Mouse (Mus musculus) ovary, postnatal 10 days (tissue): ENCODE results near the gene Kpna1.
"Not testable (repeated sequence)": the region's sequence is repeated elsewhere in the genome, so short reads cannot be mapped to it uniquely, and the experiment has no call there.

Experiments
- DNase-seq: peaks from one replicate; pipeline ENCODE4 v3.0.0; 2022; ENCODE audit warnings: low spot score

Gene Kpna1

GRCm38 (mm10) chr16:35992391-35992790 is 13.8 kb downstream of the Kpna1 start:
- DNase-seq = no peak

- no peak for DNase-seq
Measured at GRCm38 (mm10) chr16:35993316-35993715, 14.8 kb downstream of the Kpna1 start.

- DNase-seq = not testable (repeated sequence)
Measured at GRCm38 (mm10) chr16:35998852-35999251, 20.3 kb downstream of the Kpna1 start.

- no peak for DNase-seq
Measured at GRCm38 (mm10) chr16:36008396-36008795, 29.8 kb downstream of the Kpna1 start.

- no peak for DNase-seq
Measured at GRCm38 (mm10) chr16:36016335-36016734, 37.8 kb downstream of the Kpna1 start.

- not testable (repeated sequence) for DNase-seq
Measured at GRCm38 (mm10) chr16:36028120-36028519, 49.6 kb downstream of the Kpna1 start.

- DNase-seq = peak; percentile 58
Measured at GRCm38 (mm10) chr16:36040640-36041624, 62.4 kb downstream of the Kpna1 start, which contains the start of gene Wdr5b. Wdr5b (plus strand) TSS chr16:36041190.

- DNase-seq = no peak
Measured at GRCm38 (mm10) chr16:36041625-36042020, 63.1 kb downstream of the Kpna1 start.

GRCm38 (mm10) chr16:36043073-36043472 is 64.5 kb downstream of the Kpna1 start:
- no peak for DNase-seq

GRCm38 (mm10) chr16:36043964-36044363 is 65.4 kb downstream of the Kpna1 start:
- DNase-seq = no peak

- DNase-seq = no peak
Measured at GRCm38 (mm10) chr16:36047538-36047937, 69.0 kb downstream of the Kpna1 start.

GRCm38 (mm10) chr16:36051491-36051890 is 72.9 kb downstream of the Kpna1 start:
- DNase-seq = no peak

- no peak for DNase-seq
Measured at GRCm38 (mm10) chr16:36053524-36054275, 75.2 kb downstream of the Kpna1 start.

- no peak for DNase-seq
Measured at GRCm38 (mm10) chr16:36054920-36055319, 76.4 kb downstream of the Kpna1 start.

- DNase-seq = no peak
Measured at GRCm38 (mm10) chr16:36056416-36056815, 77.9 kb downstream of the Kpna1 start.

- DNase-seq = no peak
Measured at GRCm38 (mm10) chr16:36057933-36058475, 79.5 kb downstream of the Kpna1 start.

GRCm38 (mm10) chr16:36062534-36062933 is 84.0 kb downstream of the Kpna1 start:
- DNase-seq = not testable (repeated sequence)

- no peak for DNase-seq
Measured at GRCm38 (mm10) chr16:36063315-36063714, 84.8 kb downstream of the Kpna1 start.

- no peak for DNase-seq
Measured at GRCm38 (mm10) chr16:36064904-36065303, 86.4 kb downstream of the Kpna1 start.

GRCm38 (mm10) chr16:36067694-36068093 is 89.1 kb downstream of the Kpna1 start:
- no peak for DNase-seq

GRCm38 (mm10) chr16:36068356-36068755 is 89.8 kb downstream of the Kpna1 start:
- DNase-seq = no peak

GRCm38 (mm10) chr16:36069819-36070575 is 91.4 kb downstream of the Kpna1 start:
- no peak for DNase-seq
